Mouse (Mus musculus): ENCODE data around the gene Rrm2. TPM values are rescaled to one million over a fixed set of nuclear protein-coding genes. Genes with fewer than 3 reads are reported as not detected.

The Rrm2 gene
- total and polyA plus RNA-seq, 2 experiments from 2014 or later: 78.0 to 81.8 TPM

DNA sequence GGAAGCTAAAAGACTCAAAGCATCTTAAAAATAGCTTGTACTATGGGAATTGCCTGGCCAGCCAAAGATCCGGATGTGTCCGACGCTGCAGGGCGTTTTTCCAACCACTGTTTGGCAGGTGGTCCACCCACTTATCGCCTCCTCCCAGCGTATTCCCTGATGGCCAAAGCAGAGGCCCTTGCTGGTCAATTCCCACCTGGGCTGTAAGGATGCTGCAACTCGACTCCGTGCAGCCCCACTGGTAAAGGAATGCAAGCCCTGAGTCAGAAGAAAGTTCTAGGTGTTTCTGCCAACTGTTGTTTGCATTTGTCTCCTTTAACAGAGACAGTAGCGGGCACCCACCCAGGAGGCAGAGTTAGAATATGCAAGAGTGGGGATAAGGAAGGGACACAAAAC lies 27.9 kb upstream of the Rrm2 start:
- no peaks in the 10 kb centered on the region for H3K36me3 ChIP-seq (replicated peaks; ENCODE audit: control insufficient read depth, insufficient read depth, low read length)
- ATAC-seq (ENCODE audit: insufficient read depth, low read depth): no peak
- H3K4me1 ChIP-seq (ENCODE audit: control insufficient read depth, insufficient read depth): peaks cover 13% of the 10 kb centered on the region
- WGBS: 21% methylated on average over 9 of the region's 9 CpGs
- peak overlapping the region; percentile 65 for H3K4me3 ChIP-seq (ENCODE audit: low read depth, low read length)
- peaks cover 5% of the 10 kb centered on the region; the same call in 1 of the 2 replicates for H3K27me3 ChIP-seq (ENCODE audit: control insufficient read depth, insufficient read depth, low read length)
- H3K9ac ChIP-seq (replicated peaks; ENCODE audit: low read depth, low read length): no peak overlapping the region; the same call in 1 of the 2 replicates
- TF ChIP-seq EP300 (IDR thresholded peaks at IDR 0.05; ENCODE audit: low read depth): no peak
- no peak for TF ChIP-seq CTCF (IDR thresholded peaks at IDR 0.05; ENCODE audit: low read depth)
- peak overlapping the region; percentile 94 for H3K4me2 ChIP-seq (ENCODE audit: low read depth, low read length)
- no peaks in the 10 kb centered on the region for H3K9me3 ChIP-seq (replicated peaks; ENCODE audit: control insufficient read depth, low read length)
- DNase-seq (ENCODE audit: low spot score): no peak
- peak overlapping the region; percentile 68 for H3K27ac ChIP-seq (ENCODE audit: low read depth)

DNA sequence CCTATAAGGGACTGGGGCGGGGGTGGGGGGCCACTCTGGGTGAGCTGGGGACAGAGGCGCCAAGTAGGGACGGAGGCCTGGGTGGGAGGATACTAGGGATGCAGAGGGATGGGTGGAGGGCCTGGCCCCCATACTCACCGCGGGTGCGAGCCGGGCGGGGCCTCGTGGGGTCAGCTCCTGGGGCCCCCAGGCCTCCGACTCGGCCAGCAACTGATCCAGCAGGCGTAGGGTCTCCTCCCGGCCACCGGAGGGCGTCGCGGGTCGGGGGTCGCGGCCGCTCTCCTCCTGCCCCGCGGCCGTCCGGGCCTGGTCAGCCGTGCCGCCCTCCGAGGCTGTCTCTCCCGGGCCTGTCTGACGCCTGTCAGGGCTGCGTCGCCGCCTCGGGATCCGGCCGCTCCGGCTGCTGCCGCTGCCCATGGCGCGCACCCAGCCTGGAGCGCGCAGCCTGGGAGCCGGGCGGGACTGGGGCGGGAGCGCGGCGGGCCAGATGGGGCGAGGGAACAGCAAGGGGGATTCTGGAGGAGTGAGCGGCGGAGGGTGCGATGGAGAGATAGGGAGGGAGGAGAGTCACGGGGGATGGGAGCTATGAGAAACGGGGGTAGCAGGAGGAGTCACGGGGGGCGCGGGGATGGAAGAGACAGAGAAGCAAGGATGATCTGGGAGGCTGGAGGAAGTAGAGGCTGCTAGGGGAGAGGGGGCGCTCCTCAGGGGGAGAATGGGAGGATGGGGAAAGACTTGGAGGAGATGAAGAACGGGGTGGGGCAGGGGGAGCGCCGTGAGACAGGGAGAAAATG lies 27.4 kb upstream of the Rrm2 start:
- Histone ChIP-seq H3K9ac (replicated peaks; ENCODE audit: low read depth, low read length) (peak overlapping the region; percentile 68), H3K9me3 (replicated peaks; ENCODE audit: control insufficient read depth, low read length) (no peaks in the 10 kb centered on the region), H3K4me3 (ENCODE audit: low read depth, low read length) (peak overlapping the region; percentile 65), H3K4me1 (ENCODE audit: control insufficient read depth, insufficient read depth) (peaks cover 13% of the 10 kb centered on the region), H3K27me3 (ENCODE audit: control insufficient read depth, insufficient read depth, low read length) (peaks cover 5% of the 10 kb centered on the region; the same call in 1 of the 2 replicates), H3K27ac (ENCODE audit: low read depth) (peak overlapping the region; percentile 68), H3K36me3 (replicated peaks; ENCODE audit: control insufficient read depth, insufficient read depth, low read length) (no peaks in the 10 kb centered on the region), H3K4me2 (ENCODE audit: low read depth, low read length) (peak overlapping the region; percentile 94)
- no peak for TF ChIP-seq EP300 (IDR thresholded peaks at IDR 0.05; ENCODE audit: low read depth)
- TF ChIP-seq CTCF (IDR thresholded peaks at IDR 0.05; ENCODE audit: low read depth): no peak
- WGBS: 2% methylated on average over 55 of the region's 61 CpGs
- ATAC-seq (ENCODE audit: insufficient read depth, low read depth) (peak; percentile 59), DNase-seq (ENCODE audit: low spot score) (no peak)

DNA sequence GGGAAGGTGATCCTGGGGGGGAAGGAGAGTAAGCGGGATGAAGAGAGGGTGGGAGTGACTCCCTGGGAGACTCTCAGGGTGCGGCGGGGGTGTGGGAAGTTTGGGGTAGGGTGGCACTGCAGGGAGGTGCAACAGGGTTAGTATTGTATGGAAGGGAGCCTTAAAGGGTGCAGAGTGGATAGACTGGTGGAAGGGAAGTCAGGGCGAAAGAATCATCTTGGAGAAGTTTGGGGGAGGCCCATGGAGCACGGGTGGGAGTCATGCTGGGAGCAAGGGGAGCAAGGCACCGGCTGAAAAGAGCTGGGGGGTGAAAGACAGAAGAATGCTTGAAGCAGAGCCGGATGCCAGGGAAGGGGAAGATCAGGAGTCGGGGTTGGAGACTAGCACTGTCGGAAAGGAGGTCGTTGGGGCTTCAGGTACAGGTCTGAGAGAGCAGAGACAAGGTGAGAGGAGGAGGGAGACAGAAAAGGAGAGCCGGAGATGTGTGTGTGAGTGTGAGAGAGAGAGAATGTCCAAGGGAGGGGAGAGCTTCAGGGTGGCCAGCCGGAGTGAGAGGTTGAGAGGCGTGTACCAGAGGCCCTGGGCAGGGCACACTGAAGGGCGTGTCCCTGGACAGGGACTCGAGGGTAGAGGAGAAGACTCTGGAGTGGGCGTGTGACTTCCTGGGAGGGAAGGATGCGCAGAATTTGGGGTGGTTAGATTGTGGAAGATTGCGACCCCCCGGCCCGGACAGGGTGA lies 26.6 kb upstream of the Rrm2 start, which contains the start of gene Cys1:
Gene Cys1, minus strand, starts transcription at position 528 of the 738 bp plus-strand sequence.
- peak within 1 kb of the TSS; percentile 94 for H3K4me2 ChIP-seq (ENCODE audit: low read depth, low read length)
- peak; percentile 62 for ATAC-seq (ENCODE audit: insufficient read depth, low read depth)
- no peak for DNase-seq (ENCODE audit: low spot score)
- H3K27me3 ChIP-seq (ENCODE audit: control insufficient read depth, insufficient read depth, low read length): peaks cover 9% of the 10 kb centered on the region; the same call in 1 of the 2 replicates
- no peaks in the 10 kb centered on the region for H3K36me3 ChIP-seq (replicated peaks; ENCODE audit: control insufficient read depth, insufficient read depth, low read length)
- peak within 1 kb of the TSS; percentile 68 for H3K9ac ChIP-seq (replicated peaks; ENCODE audit: low read depth, low read length)
- no peaks in the 10 kb centered on the region for H3K9me3 ChIP-seq (replicated peaks; ENCODE audit: control insufficient read depth, low read length)
- 5% methylated on average over 20 of the region's 20 CpGs for WGBS
- H3K4me1 ChIP-seq (ENCODE audit: control insufficient read depth, insufficient read depth): peaks cover 13% of the 10 kb centered on the region
- peak within 1 kb of the TSS; percentile 68 for H3K27ac ChIP-seq (ENCODE audit: low read depth)
- TF ChIP-seq CTCF (IDR thresholded peaks at IDR 0.05; ENCODE audit: low read depth) (no peak), EP300 (IDR thresholded peaks at IDR 0.05; ENCODE audit: low read depth) (no peak)
- H3K4me3 ChIP-seq (ENCODE audit: low read depth, low read length): peak within 1 kb of the TSS; percentile 65

DNA sequence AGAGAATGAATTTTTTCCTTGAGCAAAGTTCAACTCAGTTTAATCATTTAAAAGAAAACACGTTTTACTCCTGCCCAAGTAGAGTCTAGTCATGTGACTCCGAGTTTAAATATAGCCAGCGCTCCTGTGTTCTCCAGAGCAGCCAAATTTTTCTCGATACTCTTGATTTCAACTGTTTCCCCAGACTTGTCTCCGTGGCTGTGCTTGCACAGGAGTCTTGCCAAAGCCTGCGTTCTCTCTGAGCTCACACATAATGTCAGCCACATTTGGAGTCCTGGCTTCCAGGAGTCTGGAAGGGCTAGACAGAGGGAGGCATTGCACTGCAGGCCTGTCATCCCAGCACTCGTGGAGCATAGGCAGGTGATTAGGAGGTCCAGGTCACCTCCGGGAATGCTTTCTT lies 25.5 kb upstream of the Rrm2 start:
- peak overlapping the region; percentile 10; the same call in 1 of the 2 replicates for H3K4me2 ChIP-seq (ENCODE audit: low read depth, low read length)
- ATAC-seq (ENCODE audit: insufficient read depth, low read depth): 0 out of 2 replicates have a peak, but pooled peaks have one; percentile 28
- 26% methylated on average over 8 of the region's 8 CpGs for WGBS
- H3K4me1 ChIP-seq (ENCODE audit: control insufficient read depth, insufficient read depth): peaks cover 13% of the 10 kb centered on the region
- no peaks in the 10 kb centered on the region for H3K9me3 ChIP-seq (replicated peaks; ENCODE audit: control insufficient read depth, low read length)
- H3K9ac ChIP-seq (replicated peaks; ENCODE audit: low read depth, low read length): no peak overlapping the region
- H3K36me3 ChIP-seq (replicated peaks; ENCODE audit: control insufficient read depth, insufficient read depth, low read length): no peaks in the 10 kb centered on the region
- TF ChIP-seq CTCF (IDR thresholded peaks at IDR 0.05; ENCODE audit: low read depth) (no peak), EP300 (IDR thresholded peaks at IDR 0.05; ENCODE audit: low read depth) (no peak)
- H3K27me3 ChIP-seq (ENCODE audit: control insufficient read depth, insufficient read depth, low read length): peaks cover 9% of the 10 kb centered on the region; the same call in 1 of the 2 replicates
- DNase-seq (ENCODE audit: low spot score): no peak
- H3K27ac ChIP-seq (ENCODE audit: low read depth): no peak overlapping the region
- H3K4me3 ChIP-seq (ENCODE audit: low read depth, low read length): no peak overlapping the region

DNA sequence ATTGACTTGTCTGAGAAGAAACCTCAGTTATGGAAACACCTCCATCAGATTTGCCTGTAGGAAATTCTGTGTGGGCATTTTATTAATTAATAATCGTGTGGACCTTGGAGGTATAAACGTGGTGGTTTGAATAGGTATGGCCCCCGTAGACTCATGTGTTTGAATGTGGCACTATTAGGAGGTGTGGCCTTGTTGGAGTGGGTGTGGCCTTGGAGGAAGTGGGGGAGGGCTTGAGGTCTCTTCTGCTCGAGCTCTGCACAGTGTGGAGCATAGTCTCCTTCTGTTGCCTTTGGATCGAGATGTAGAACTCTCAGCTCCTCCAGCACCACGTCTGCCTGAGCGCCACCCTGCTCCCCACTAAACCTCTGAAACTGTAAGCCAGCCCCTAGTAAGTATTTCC lies 24.6 kb upstream of the Rrm2 start:
- no peak overlapping the region for H3K4me2 ChIP-seq (ENCODE audit: low read depth, low read length)
- DNase-seq (ENCODE audit: low spot score) (no peak), ATAC-seq (ENCODE audit: insufficient read depth, low read depth) (no peak)
- H3K27me3 ChIP-seq (ENCODE audit: control insufficient read depth, insufficient read depth, low read length): peaks cover 9% of the 10 kb centered on the region; the same call in 1 of the 2 replicates
- H3K9me3 ChIP-seq (replicated peaks; ENCODE audit: control insufficient read depth, low read length): no peaks in the 10 kb centered on the region
- H3K27ac ChIP-seq (ENCODE audit: low read depth): no peak overlapping the region
- no peak overlapping the region for H3K4me3 ChIP-seq (ENCODE audit: low read depth, low read length)
- no peak overlapping the region for H3K9ac ChIP-seq (replicated peaks; ENCODE audit: low read depth, low read length)
- H3K36me3 ChIP-seq (replicated peaks; ENCODE audit: control insufficient read depth, insufficient read depth, low read length): no peaks in the 10 kb centered on the region
- H3K4me1 ChIP-seq (ENCODE audit: control insufficient read depth, insufficient read depth): peaks cover 13% of the 10 kb centered on the region
- WGBS: 78% methylated on average over 7 of the region's 7 CpGs
- TF ChIP-seq CTCF (IDR thresholded peaks at IDR 0.05; ENCODE audit: low read depth) (no peak), EP300 (IDR thresholded peaks at IDR 0.05; ENCODE audit: low read depth) (no peak)

Data from heart, postnatal 0 days (tissue).